Mouse (Mus musculus) cerebellum, postnatal 4 days (tissue): ENCODE data around the gene Nde1.

Experiments used
- DNase-seq, 2 experiments: peaks; one replicate each; pipeline ENCODE4 v3.0.0; 2022; ENCODE audit warnings: low spot score in 2 of 2, mixed read lengths in 1 of 2

Nde1 gene

DNA sequence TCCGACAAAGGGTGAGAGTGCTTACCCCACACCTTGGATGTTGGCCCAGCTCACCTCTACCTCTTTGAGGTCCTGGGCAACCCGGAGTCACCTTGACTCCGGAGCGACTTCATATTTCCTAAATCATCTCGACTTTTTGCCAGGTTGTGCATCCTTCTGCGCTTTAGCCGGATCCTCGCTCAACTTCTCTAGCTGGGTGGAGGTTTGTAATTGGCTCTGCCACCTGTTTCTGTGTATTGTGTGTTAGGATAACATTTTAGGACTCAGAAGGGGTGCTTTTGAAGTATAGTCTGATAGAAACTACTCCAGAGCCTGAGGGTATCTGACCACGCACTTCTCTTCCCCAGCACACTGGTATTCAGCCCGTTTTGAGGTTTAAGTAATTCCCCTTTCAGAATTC, 656 bp downstream of the Nde1 start:
- no peak for DNase-seq

DNA sequence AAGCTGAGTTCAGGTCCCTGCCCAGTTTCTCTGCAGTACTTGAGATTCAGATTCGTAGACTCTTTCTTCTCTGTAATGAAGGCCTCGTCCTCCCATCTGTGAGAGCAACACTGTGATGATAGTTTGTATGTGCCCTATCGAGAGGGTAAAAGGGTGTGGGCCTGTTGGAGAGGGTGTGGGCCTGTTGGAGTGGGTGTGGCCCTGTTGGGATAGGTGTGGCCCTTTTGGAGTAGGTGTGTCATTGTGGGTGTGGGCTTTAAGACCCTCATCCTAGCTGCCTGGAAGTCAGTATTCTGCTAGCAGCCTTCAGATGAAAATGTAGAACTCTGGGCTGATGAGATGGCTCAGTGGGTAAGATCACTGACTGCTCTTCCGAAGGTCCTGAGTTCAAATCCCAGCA, 3.4 kb downstream of the Nde1 start:
- no peak for DNase-seq

DNA sequence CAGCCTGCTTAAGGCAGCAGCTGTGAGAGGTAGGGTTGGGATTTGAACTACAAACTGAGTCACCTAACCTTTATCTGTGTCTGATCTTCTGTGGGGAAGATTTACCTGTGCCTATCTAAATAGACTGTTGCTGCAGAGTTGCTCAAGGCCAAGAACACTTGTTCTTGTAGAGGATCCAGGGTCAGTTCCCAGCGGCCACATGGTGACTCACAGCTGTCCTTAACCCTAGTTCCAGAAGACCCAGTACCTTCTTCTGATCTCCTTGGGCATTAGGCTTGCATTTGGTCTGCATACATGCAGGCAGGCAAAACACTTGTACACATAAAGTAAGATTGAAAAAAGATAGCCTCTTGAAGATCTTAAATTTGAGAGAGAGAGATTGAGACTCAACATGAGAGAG, 6.6 kb downstream of the Nde1 start:
- no peak for DNase-seq

DNA sequence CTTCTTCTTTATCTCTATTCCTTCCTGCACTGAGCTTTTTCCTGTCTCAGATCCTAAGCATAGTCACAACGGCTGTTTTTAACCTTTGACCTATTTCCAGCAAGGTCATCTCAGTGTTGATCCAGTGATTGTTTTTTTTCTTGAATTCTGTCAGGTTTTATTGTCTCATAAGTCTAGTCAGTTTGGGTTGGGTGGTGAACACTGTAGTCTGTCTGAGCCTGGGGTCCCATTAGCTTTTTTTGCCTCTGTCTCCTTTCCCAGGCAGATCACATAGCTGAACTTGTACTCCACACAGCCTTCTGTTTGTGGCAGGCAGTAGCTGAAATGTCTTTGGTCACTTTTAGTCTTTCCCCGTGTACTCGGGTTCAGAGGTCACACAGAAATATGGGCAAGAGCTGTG, 15.0 kb downstream of the Nde1 start:
- DNase-seq, result no peak

DNA sequence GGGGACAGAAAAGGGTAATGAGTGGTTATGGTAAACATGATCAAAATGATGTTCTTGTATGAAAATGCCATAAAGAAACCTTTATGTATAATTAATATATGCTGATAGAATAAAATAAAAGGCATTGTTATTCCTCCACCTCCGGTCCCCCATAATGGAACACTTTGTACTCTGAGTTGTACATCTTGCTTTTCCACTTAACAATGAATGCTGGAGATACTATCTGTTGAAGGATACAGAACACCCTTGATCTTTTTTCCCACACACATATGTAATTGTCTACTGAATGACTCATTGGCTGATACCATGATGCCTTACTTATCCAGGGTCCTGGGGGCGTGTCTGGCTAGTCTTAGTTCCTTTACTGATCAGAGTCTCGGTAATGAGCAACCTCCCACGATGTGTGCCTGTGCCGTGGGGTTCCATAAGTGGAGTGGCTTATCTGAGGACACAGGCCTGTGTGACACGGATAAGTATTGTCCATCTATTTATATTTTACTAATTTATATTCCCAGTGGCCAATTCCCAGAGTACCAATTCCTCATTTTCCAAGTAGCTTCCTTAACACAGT, 17.2 kb downstream of the Nde1 start:
- no peak for DNase-seq

DNA sequence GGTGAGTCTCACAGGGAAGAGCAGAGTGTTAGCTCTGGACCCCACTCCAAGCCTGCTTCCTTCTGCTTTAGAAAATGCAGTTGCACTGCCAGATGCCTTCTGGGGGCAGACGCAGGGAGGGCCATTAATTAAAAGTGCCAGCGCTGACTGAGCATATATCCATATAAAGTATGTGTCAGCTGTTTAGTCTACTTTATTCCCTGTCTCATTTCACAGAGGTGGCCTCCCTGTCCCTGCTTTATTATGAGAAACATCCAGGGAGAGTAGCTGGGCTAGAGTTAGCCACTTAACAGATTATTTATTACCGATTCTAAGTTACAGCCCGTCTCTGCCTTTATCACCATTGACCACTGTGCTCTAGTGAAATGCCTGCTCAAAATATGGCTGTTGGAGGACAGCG, 19.3 kb downstream of the Nde1 start:
- no peak for DNase-seq

DNA sequence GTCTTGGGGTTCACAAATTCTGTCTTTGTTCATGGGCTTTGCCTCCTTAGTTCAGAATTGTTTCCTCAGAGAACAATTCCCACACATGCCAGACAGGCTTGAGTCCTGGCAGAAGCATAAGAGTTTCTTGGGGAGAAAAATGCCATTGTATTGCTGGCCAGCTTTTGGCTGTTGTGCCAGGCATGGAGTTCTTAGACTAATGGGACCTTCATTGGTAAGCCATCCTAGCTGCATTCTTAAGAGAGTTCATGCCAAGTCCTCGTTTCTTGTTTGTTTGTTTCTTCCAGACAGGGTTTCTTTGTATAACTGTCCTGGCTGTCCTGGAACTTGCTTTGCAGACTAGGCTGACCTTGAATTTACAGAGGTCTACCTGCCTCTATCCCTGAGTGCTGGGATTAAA, 20.8 kb downstream of the Nde1 start:
- no peak for DNase-seq

DNA sequence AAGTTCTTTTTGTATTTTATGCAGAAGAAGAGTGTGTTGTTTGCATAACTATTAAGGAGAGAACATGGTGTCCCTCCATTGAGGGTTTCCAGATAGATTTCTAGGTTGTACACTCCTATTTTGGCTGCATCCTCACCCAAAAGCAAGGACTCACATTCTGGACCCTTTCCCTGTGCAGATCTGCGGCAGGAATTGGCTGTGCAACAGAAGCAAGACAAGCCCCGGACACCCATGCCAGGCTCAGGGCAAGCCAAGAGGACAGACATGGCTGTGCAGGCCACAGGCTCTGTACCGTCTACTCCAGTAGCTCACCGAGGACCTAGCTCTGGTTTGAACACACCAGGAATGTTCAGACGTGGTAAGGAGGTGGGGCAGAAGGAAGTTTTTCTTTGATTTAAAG, 22.4 kb downstream of the Nde1 start:
- DNase-seq, result no peak

DNA sequence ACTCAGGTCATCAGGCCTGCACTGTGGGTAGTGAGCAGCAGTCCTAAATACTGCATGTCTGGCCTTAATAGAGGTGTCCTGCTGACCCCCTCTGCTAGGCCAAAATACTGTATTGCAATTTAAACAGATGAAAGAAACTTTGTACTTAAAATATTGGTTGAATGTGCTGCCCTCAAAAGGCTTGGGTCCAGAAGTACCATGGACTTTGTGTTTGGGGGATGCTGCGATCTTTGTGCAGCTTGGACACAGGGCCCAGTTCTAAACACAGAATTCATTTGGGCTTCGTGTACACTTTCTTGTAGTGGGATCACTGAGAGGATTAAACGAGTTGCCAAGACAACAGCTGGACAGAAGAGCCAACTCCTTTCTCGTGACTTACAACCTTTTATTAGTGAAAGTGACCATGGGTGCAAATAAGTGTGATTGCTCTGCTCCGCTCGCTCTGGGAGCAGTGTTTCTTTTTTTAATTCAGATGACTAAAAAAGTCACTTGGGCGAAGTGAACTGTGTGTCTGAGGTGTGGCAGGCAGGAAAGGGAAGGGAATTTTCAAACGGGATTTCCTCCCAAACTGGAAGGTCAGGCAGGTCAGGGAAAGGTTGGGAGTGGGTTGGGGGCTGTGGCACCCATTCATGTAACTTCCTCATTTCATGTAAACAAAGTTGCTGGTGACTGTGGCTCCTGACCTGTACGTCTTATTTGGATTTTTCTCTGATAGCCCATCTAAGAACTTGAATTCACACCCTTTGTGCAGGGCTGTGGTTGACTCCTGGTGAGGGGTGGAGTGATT, 31.3 kb downstream of the Nde1 start:
- no peak for DNase-seq

DNA sequence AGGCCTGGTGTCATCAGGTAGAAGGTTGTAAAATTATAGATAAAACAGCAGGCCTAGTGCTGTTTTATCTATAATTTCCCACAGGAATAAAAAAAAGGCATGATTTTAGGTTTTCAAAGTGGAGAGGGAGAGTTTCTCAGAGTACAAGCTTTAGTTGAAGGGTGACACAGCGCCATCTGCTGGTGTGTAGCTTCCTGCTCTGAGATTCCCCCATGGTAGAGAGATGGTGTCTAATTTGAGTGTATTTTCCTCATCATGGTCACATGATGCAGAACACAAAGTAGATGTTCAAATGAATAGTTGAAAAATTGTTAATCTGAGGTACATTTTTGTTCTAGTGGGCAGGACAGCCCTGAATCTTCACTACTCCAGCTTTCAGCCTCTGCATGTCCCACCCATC, 32.4 kb downstream of the Nde1 start:
- DNase-seq, result peak in 1 of 2 experiments; percentile 39

DNA sequence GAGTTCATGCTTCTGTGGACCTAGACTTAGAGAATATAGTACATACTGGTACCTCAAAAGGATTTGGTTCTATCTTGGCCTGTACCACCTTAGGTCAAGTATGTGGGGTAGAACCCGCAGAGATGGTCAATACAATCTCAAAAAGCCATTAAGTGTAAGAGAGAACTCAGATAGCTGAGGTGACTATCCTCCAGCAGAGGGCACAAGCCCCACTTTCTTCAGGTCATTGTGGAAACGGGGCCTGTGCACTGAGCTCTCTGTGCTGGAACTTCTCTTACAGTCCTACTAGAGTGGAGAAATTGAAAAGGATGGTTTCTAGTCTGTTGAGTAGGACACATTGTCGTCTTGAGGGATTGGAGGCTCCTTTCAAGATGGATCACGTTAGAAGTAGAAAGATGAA, 35.7 kb downstream of the Nde1 start:
- no peak for DNase-seq

DNA sequence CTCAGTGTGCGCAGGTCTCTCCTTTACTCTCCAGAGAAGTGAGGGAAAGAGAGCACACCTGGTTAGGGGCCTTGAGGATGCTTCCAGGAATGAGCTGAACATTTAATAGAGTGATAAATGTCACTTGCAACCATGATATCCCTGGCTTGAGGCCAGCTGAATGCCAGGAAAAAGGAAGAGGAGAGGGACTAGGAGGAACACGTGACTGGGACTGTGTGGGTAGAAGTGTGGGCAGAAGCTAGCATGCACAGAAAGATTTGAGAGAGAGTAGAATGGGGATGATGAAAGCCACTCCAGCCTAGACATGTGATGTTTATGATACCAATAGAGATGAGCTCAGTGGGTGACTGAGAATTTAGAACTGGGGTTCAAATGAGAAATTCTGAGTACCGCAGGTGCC, 52.1 kb downstream of the Nde1 start:
- no peak for DNase-seq

DNA sequence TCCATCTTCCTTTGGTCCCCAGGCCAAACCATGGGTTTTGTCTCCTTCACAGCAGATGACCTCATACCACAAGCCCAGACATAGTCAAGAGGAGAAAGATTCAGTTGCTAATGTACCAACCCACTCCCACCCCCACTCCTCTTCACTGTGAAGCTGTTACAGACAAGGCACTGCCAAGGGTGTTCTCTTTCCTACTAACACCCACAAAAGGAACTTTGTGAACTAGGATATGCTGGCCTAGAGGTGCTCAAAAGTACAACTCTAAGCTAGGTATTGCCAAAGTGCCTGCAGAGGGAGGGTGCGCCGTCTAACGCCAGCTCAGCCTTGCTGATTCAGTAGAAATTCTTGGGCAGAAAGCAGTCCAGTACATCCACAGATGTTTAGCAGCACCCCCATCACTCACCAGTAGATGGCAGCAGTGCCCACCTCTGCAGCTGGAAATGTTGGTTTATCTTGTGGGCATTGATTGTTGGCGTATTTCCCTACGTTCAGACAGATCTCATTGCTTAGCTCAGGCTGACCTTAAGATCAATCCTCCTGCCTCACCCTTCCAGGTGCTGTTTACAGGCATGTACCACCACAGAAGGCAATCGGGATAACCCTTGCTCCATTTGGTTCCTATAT, 74.1 kb downstream of the Nde1 start:
- peak; percentile 72 to 80 for DNase-seq

DNA sequence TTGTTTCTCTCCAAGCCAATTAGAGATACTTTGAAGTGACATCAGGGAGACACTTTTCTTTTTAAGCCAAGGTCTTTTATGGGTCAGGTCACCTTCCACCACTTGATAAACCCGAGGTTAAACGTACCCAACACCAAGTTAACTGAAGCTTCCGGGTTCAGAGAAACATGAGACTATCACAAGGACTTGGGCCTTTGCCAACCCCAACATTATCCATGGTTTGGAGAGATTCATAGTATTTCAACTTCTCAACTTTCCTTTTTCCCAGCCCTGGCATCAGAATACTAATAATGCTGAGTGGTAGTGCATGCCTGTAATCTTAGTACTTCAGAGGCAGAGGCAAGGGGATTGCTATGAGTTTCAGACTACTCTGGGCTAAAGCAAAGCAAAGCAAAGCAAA, 79.0 kb downstream of the Nde1 start:
- no peak for DNase-seq
